Mouse (Mus musculus) cortical plate, adult 2 months (tissue): ENCODE data around the gene Ccr5. TPM values are rescaled to one million over a fixed set of nuclear protein-coding genes. Genes with fewer than 3 reads are reported as not detected.
"Not testable (repeated sequence)": the region's sequence is repeated elsewhere in the genome, so short reads cannot be mapped to it uniquely, and the experiment has no call there.

Experiments
- H3K27ac ChIP-seq: fragments of 200-500 bp; 2 replicates; pipeline ENCODE4 v1.5.1; 2012; ENCODE audit warnings: low read length, control low read depth, inconsistent platforms; ENCODE audit not compliant: insufficient read depth
- H3K4me1 ChIP-seq: fragments of 200-500 bp; 2 replicates; pipeline ENCODE4 v1.6.1; 2011; ENCODE audit warnings: low read length; ENCODE audit not compliant: control insufficient read depth, insufficient read depth
- H3K4me3 ChIP-seq: fragments of 200-500 bp; 2 replicates; pipeline ENCODE4 v1.5.1; 2011; ENCODE audit warnings: mild to moderate bottlenecking, low read length, control low read depth; ENCODE audit not compliant: insufficient read depth
- CTCF ChIP-seq: fragments of 200-500 bp; IDR thresholded peaks from 2 replicates; pipeline ENCODE4 v1.5.1; 2011; ENCODE audit warnings: mild to moderate bottlenecking, control low read depth, low read length; ENCODE audit not compliant: insufficient read depth; ENCODE audit errors: extremely low read depth
- POLR2A ChIP-seq: fragments of 200-500 bp; IDR thresholded peaks from 2 replicates; pipeline ENCODE4 v1.6.1; 2011; ENCODE audit warnings: mild to moderate bottlenecking, low read length, control low read depth; ENCODE audit not compliant: insufficient read depth; ENCODE audit errors: extremely low read depth
- polyA plus RNA-seq: library from polyadenylated mRNA; depleted of rRNA; stranded (reverse); fragments of >200 nt; gene quantifications from 2 replicates; pipeline ENCODE4 v1.2.3, GENCODE M21; 2012

Ccr5 gene
- polyA plus RNA-seq, 1 experiment: 5.6 TPM

- TF ChIP-seq POLR2A (no peak), CTCF (no peak)
- no peak overlapping the region for H3K27ac ChIP-seq
- H3K4me3 ChIP-seq: no peak overlapping the region
- no peaks in the 10 kb centered on the region for H3K4me1 ChIP-seq
Measured at GRCm38 (mm10) chr9:124108356-124109127, 12.8 kb upstream of the Ccr5 start.

- no peak overlapping the region for H3K4me3 ChIP-seq
Measured at GRCm38 (mm10) chr9:124111997-124112396, 9.3 kb upstream of the Ccr5 start.

GRCm38 (mm10) chr9:124112591-124113239 lies 8.6 kb upstream of the Ccr5 start:
- Histone ChIP-seq H3K27ac (no peak overlapping the region), H3K4me1 (no peaks in the 10 kb centered on the region), H3K4me3 (no peak overlapping the region)
- TF ChIP-seq CTCF (no peak), POLR2A (no peak)

More at GRCm38 (mm10) chr9:124111997-124112396, 9.3 kb upstream of the Ccr5 start:
- Histone ChIP-seq H3K4me1 (no peaks in the 10 kb centered on the region), H3K27ac (no peak overlapping the region)
- no peak for TF ChIP-seq CTCF
- TF ChIP-seq POLR2A: no peak

DNA sequence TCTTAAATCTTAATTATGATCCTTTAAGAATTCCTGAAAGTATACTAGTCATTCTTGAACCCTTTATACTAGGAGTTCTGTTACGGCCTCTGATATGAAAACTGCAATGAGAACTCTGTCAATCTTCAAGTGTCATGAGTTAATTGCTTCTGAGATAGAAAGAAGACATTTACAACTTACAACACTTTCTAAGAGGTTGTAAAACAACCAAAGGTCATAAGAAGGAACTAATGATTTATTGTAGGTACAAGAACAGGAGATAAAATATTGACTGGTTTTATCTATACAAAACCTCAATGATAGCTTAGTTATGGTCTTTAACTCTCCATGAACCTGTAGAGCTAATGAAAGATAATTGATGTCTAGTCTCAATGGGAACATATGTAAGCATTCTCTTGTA lies 7.6 kb upstream of the Ccr5 start:
- no peak overlapping the region for H3K27ac ChIP-seq
- TF ChIP-seq CTCF (no peak), POLR2A (no peak)
- H3K4me3 ChIP-seq: no peak overlapping the region
- no peaks in the 10 kb centered on the region for H3K4me1 ChIP-seq

GRCm38 (mm10) chr9:124118489-124118888 lies 2.9 kb upstream of the Ccr5 start:
- no peak overlapping the region for H3K27ac ChIP-seq
- no peak overlapping the region for H3K4me3 ChIP-seq
- H3K4me1 ChIP-seq: no peaks in the 10 kb centered on the region
- no peak for TF ChIP-seq POLR2A
- TF ChIP-seq CTCF: 0 out of 2 replicates have a peak, but pooled peaks have one; percentile 22

DNA sequence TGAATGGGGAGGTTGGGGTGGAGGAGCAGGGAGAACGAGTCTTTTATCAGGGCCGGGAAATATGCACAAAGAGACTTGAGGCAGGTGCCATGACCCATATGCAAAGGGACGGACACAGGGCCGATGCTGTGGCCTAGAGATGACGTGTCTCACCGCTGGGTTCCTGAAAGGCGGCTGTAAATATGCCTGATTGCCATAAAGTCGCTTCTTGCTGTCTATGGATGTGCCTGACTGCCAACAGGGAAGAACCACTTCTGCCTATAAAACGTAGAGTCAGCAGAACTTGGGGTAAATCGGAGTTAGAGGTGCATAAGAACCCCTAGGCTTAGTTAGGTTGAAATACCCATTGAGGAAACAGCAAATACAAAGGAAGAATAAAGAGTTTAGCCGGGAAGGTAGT lies 4.2 kb downstream of the Ccr5 start:
- Histone ChIP-seq H3K4me3 (no peak overlapping the region), H3K4me1 (no peaks in the 10 kb centered on the region), H3K27ac (no peak overlapping the region)
- TF ChIP-seq CTCF (no peak), POLR2A (no peak)

GRCm38 (mm10) chr9:124126373-124126772 lies 5.0 kb downstream of the Ccr5 start:
- Histone ChIP-seq H3K4me3 (no peak overlapping the region), H3K27ac (no peak overlapping the region), H3K4me1 (no peaks in the 10 kb centered on the region)
- no peak for TF ChIP-seq POLR2A
- TF ChIP-seq CTCF: no peak

DNA sequence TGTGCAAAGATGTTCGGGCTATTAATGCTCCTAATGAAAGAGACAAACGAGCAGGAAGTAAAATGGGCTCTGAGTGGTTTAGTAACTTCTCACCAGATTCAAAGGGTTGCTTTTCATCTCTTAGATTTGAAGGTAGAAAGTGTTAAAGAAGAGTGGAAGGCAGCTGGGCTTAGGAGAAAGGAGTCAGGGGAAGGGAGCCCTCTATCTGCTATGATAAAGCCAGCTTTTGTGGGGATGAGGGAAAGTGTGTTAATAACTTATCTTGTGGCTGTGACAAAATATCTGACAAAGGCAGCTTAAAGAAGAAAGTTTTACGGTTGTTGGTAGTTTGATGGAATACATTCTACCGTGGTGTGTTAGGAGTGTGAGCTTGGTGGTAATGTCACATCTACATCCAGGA lies 6.1 kb downstream of the Ccr5 start:
- Histone ChIP-seq H3K4me3 (no peak overlapping the region), H3K4me1 (no peaks in the 10 kb centered on the region), H3K27ac (no peak overlapping the region)
- TF ChIP-seq CTCF: no peak
- no peak for TF ChIP-seq POLR2A

GRCm38 (mm10) chr9:124128379-124128778 lies 7.0 kb downstream of the Ccr5 start:
- Histone ChIP-seq H3K4me1 (no peaks in the 10 kb centered on the region), H3K4me3 (no peak overlapping the region), H3K27ac (no peak overlapping the region)
- TF ChIP-seq CTCF (peak; percentile 18; the same call in 1 of the 2 replicates), POLR2A (no peak)

DNA sequence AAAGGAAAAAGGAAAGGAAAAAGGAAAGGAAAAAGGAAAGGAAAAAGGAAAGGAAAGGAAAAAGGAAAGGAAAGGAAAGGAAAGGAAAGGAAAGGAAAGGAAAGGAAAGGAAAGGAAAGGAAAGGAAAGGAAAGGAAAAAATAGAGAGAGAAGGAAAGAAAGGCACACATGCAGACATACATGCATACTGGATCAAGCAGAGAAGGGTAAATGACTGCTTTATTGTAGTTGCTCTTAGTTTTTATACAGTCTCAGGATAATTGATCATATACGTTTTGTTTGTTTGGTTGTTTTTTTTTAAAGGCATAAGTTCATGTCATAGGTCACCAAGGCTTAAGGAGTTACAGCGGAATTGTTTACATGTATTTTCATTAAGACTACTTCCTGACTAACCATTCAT lies 11.6 kb downstream of the Ccr5 start:
- H3K4me1 ChIP-seq, H3K4me3 ChIP-seq, H3K27ac ChIP-seq: not testable (repeated sequence)

DNA sequence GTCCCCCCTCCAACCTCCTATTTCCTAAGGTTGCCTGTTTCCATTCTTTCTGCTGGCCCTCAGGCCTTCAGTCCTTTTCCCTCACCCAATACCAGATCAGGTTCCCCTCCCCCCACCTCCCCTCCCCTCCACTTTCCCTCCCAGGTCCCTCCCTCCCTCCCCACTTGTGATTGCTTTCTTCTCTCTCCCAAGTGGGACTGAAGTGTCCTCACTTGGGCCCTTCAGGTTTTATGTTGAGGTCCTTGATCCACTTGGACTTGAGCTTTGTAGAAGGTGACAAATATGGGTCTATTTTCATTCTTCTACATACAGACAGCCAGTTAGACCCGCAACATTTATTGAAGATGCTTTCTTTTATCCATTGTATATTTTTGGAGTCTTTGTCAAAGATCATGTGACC lies 13.6 kb downstream of the Ccr5 start:
- not testable (repeated sequence) for H3K27ac ChIP-seq, H3K4me1 ChIP-seq, H3K4me3 ChIP-seq
